Mouse (Mus musculus): ENCODE measurements around the gene Os9.
"Not testable (repeated sequence)": the region's sequence is repeated elsewhere in the genome, so short reads cannot be mapped to it uniquely, and the experiment has no call there.

The Os9 gene

GRCm38 (mm10) chr10:127063913-127064870 is 56.7 kb downstream of the Os9 start:
- no peak for DNase-seq (ENCODE audit: low read depth, low spot score)

GRCm38 (mm10) chr10:127063239-127063872 is 57.6 kb downstream of the Os9 start, which contains the start of gene Cdk4:
Gene Cdk4 (plus strand): TSS chr10:127063534.
- peak; percentile 99 for DNase-seq (ENCODE audit: low read depth, low spot score)

GRCm38 (mm10) chr10:127062503-127062902 is 58.4 kb downstream of the Os9 start:
- no peak for DNase-seq (ENCODE audit: low read depth, low spot score)

GRCm38 (mm10) chr10:127062101-127062500 is 58.8 kb downstream of the Os9 start:
- DNase-seq (ENCODE audit: low read depth, low spot score), result not testable (repeated sequence)

GRCm38 (mm10) chr10:127061513-127061912 is 59.4 kb downstream of the Os9 start:
- DNase-seq (ENCODE audit: low read depth, low spot score), result no peak

GRCm38 (mm10) chr10:127061085-127061484 is 59.8 kb downstream of the Os9 start:
- no peak for DNase-seq (ENCODE audit: low read depth, low spot score)

- DNase-seq (ENCODE audit: low read depth, low spot score), result no peak
Observed at GRCm38 (mm10) chr10:127059968-127060916, 60.7 kb downstream of the Os9 start, which contains the start of gene March9. Gene March9 (minus strand): TSS chr10:127060184.

- no peak for DNase-seq (ENCODE audit: low read depth, low spot score)
Observed at GRCm38 (mm10) chr10:127059174-127059967, 61.6 kb downstream of the Os9 start.

GRCm38 (mm10) chr10:127058708-127059107 is 62.2 kb downstream of the Os9 start:
- no peak for DNase-seq (ENCODE audit: low read depth, low spot score)

- peak; percentile 88 for DNase-seq (ENCODE audit: low read depth, low spot score)
Observed at GRCm38 (mm10) chr10:127058161-127058560, 62.8 kb downstream of the Os9 start.

- no peak for DNase-seq (ENCODE audit: low read depth, low spot score)
Observed at GRCm38 (mm10) chr10:127056490-127056889, 64.4 kb downstream of the Os9 start.

- DNase-seq (ENCODE audit: low read depth, low spot score), result no peak
Observed at GRCm38 (mm10) chr10:127055406-127055805, 65.5 kb downstream of the Os9 start.

- no peak for DNase-seq (ENCODE audit: low read depth, low spot score)
Observed at GRCm38 (mm10) chr10:127054646-127055045, 66.3 kb downstream of the Os9 start.

GRCm38 (mm10) chr10:127050119-127050474 is 70.8 kb downstream of the Os9 start:
- no peak for DNase-seq (ENCODE audit: low read depth, low spot score)

GRCm38 (mm10) chr10:127049395-127050118 is 71.4 kb downstream of the Os9 start:
- DNase-seq (ENCODE audit: low read depth, low spot score), result no peak

GRCm38 (mm10) chr10:127048608-127049394 is 72.1 kb downstream of the Os9 start:
- no peak for DNase-seq (ENCODE audit: low read depth, low spot score)

GRCm38 (mm10) chr10:127047954-127048353 is 73.0 kb downstream of the Os9 start, which contains the start of gene Cyp27b1:
Gene Cyp27b1 (plus strand): TSS chr10:127048250.
- DNase-seq (ENCODE audit: low read depth, low spot score), result no peak

All from mesoderm, embryonic 11.5 days (tissue).